Mouse (Mus musculus) kidney, postnatal 4 days (tissue): ENCODE results near the gene Gm29423.
"Not testable (repeated sequence)": the region's sequence is repeated elsewhere in the genome, so short reads cannot be mapped to it uniquely, and the experiment has no call there.

Source experiments
- DNase-seq, 2 experiments: peaks; one replicate each; pipeline ENCODE4 v3.0.0; 2021; ENCODE audit warnings: mixed read lengths in 2 of 2

Gene Gm29423

GRCm38 (mm10) chrY:70303187-70303586 lies at the start of gene Gm29423, which contains the start of gene Gm29644:
Gene Gm29423 (minus strand): TSS chrY:70303287.
Gene Gm29644 (minus strand): TSS chrY:70303343.
- DNase-seq, result not testable (repeated sequence)

GRCm38 (mm10) chrY:70273542-70273941 lies 29.5 kb downstream of the Gm29423 start, which contains the start of gene Gm21118:
Gene Gm21118 (minus strand): TSS chrY:70273642.
- DNase-seq, result not testable (repeated sequence)
